Mouse (Mus musculus): ENCODE data around the gene Cenpf. TPM values are rescaled to one million over a fixed set of nuclear protein-coding genes. Genes with fewer than 3 reads are reported as not detected.
A peak's percentile ranks its signal among the peaks of the same experiment; 100 is the strongest.

The Cenpf gene
- polyA plus RNA-seq, 1 experiment from 2014 or later = 135 TPM

GRCm38 (mm10) chr1:189684786-189685415, 3.0 kb downstream of the Cenpf start:
- peaks cover 19% of the 10 kb centered on the region; the same call in 1 of the 2 replicates for H3K36me3 ChIP-seq (ENCODE audit: control insufficient read depth, insufficient read depth, low read length)
- DNase-seq (ENCODE audit: low spot score, missing footprints) = no peak

GRCm38 (mm10) chr1:189679555-189679954, 8.3 kb downstream of the Cenpf start:
- H3K27ac ChIP-seq (ENCODE audit: low read depth, low read length) = no peak overlapping the region
- DNase-seq (ENCODE audit: low spot score, missing footprints) = peak; percentile 78
- no peaks in the 10 kb centered on the region for H3K4me1 ChIP-seq (ENCODE audit: control insufficient read depth, insufficient read depth, low read length)
- H3K27me3 ChIP-seq (ENCODE audit: control insufficient read depth, insufficient read depth, low read length) = no peaks in the 10 kb centered on the region
- WGBS = 96% methylated on average over 3 of the region's 3 CpGs
- H3K9me3 ChIP-seq (ENCODE audit: control insufficient read depth, low read length) = no peaks in the 10 kb centered on the region
- no peak for ATAC-seq (ENCODE audit: low FRiP score)
- H3K36me3 ChIP-seq (ENCODE audit: control insufficient read depth, insufficient read depth, low read length) = peaks cover 27% of the 10 kb centered on the region
- no peak overlapping the region for H3K4me2 ChIP-seq
- H3K4me3 ChIP-seq (ENCODE audit: low read depth, low read length) = no peak overlapping the region
- H3K9ac ChIP-seq (ENCODE audit: low read length) = no peak overlapping the region

More at GRCm38 (mm10) chr1:189684786-189685415, 3.0 kb downstream of the Cenpf start:
- Histone ChIP-seq H3K9ac (ENCODE audit: low read length) (no peak overlapping the region), H3K27ac (ENCODE audit: low read depth, low read length) (no peak overlapping the region), H3K4me1 (ENCODE audit: control insufficient read depth, insufficient read depth, low read length) (peaks cover 19% of the 10 kb centered on the region), H3K4me3 (ENCODE audit: low read depth, low read length) (no peak overlapping the region), H3K27me3 (ENCODE audit: control insufficient read depth, insufficient read depth, low read length) (no peaks in the 10 kb centered on the region), H3K4me2 (no peak overlapping the region), H3K9me3 (ENCODE audit: control insufficient read depth, low read length) (no peaks in the 10 kb centered on the region)
- no peak for ATAC-seq (ENCODE audit: low FRiP score)
- WGBS = 97% methylated on average over 9 of the region's 9 CpGs

- Histone ChIP-seq H3K4me2 (no peak overlapping the region), H3K36me3 (ENCODE audit: control insufficient read depth, insufficient read depth, low read length) (peaks cover 26% of the 10 kb centered on the region)
- WGBS = 91% methylated on average over 4 of the region's 4 CpGs
Observed at GRCm38 (mm10) chr1:189675953-189676352, 11.9 kb downstream of the Cenpf start.

GRCm38 (mm10) chr1:189675421-189675820, 12.5 kb downstream of the Cenpf start:
- Histone ChIP-seq H3K4me3 (ENCODE audit: low read depth, low read length) (no peak overlapping the region), H3K4me2 (no peak overlapping the region), H3K9me3 (ENCODE audit: control insufficient read depth, low read length) (no peaks in the 10 kb centered on the region), H3K27ac (ENCODE audit: low read depth, low read length) (no peak overlapping the region), H3K4me1 (ENCODE audit: control insufficient read depth, insufficient read depth, low read length) (no peaks in the 10 kb centered on the region), H3K9ac (ENCODE audit: low read length) (no peak overlapping the region), H3K27me3 (ENCODE audit: control insufficient read depth, insufficient read depth, low read length) (no peaks in the 10 kb centered on the region), H3K36me3 (ENCODE audit: control insufficient read depth, insufficient read depth, low read length) (peaks cover 29% of the 10 kb centered on the region)
- ATAC-seq (ENCODE audit: low FRiP score) (no peak), DNase-seq (ENCODE audit: low spot score, missing footprints) (peak; percentile 89)
- WGBS = 85% methylated on average over 1 of the region's 1 CpGs

More at GRCm38 (mm10) chr1:189675953-189676352, 11.9 kb downstream of the Cenpf start:
- ATAC-seq (ENCODE audit: low FRiP score) (no peak), DNase-seq (ENCODE audit: low spot score, missing footprints) (no peak)
- no peaks in the 10 kb centered on the region for H3K9me3 ChIP-seq (ENCODE audit: control insufficient read depth, low read length)
- H3K9ac ChIP-seq (ENCODE audit: low read length) = no peak overlapping the region
- no peak overlapping the region for H3K4me3 ChIP-seq (ENCODE audit: low read depth, low read length)
- H3K27ac ChIP-seq (ENCODE audit: low read depth, low read length) = no peak overlapping the region
- H3K4me1 ChIP-seq (ENCODE audit: control insufficient read depth, insufficient read depth, low read length) = no peaks in the 10 kb centered on the region
- no peaks in the 10 kb centered on the region for H3K27me3 ChIP-seq (ENCODE audit: control insufficient read depth, insufficient read depth, low read length)

- ATAC-seq (ENCODE audit: low FRiP score) (no peak), DNase-seq (ENCODE audit: low spot score, missing footprints) (no peak)
- Histone ChIP-seq H3K4me2 (no peak overlapping the region), H3K36me3 (ENCODE audit: control insufficient read depth, insufficient read depth, low read length) (peaks cover 13% of the 10 kb centered on the region; the same call in 1 of the 2 replicates), H3K27ac (ENCODE audit: low read depth, low read length) (no peak overlapping the region), H3K9ac (ENCODE audit: low read length) (no peak overlapping the region), H3K9me3 (ENCODE audit: control insufficient read depth, low read length) (no peaks in the 10 kb centered on the region), H3K4me3 (ENCODE audit: low read depth, low read length) (no peak overlapping the region), H3K27me3 (ENCODE audit: control insufficient read depth, insufficient read depth, low read length) (no peaks in the 10 kb centered on the region), H3K4me1 (ENCODE audit: control insufficient read depth, insufficient read depth, low read length) (no peaks in the 10 kb centered on the region)
- 92% methylated on average over 3 of the region's 3 CpGs for WGBS
Observed at GRCm38 (mm10) chr1:189665966-189666365, 21.9 kb downstream of the Cenpf start.

- Histone ChIP-seq H3K9ac (ENCODE audit: low read length) (no peak overlapping the region), H3K27ac (ENCODE audit: low read depth, low read length) (no peak overlapping the region), H3K4me1 (ENCODE audit: control insufficient read depth, insufficient read depth, low read length) (no peaks in the 10 kb centered on the region), H3K4me2 (no peak overlapping the region), H3K4me3 (ENCODE audit: low read depth, low read length) (no peak overlapping the region), H3K27me3 (ENCODE audit: control insufficient read depth, insufficient read depth, low read length) (no peaks in the 10 kb centered on the region), H3K9me3 (ENCODE audit: control insufficient read depth, low read length) (no peaks in the 10 kb centered on the region), H3K36me3 (ENCODE audit: control insufficient read depth, insufficient read depth, low read length) (peaks cover 10% of the 10 kb centered on the region; the same call in 1 of the 2 replicates)
- DNase-seq (ENCODE audit: low spot score, missing footprints) (no peak), ATAC-seq (ENCODE audit: low FRiP score) (no peak)
- WGBS = 81% methylated on average over 4 of the region's 4 CpGs
Observed at GRCm38 (mm10) chr1:189664873-189665144, 23.1 kb downstream of the Cenpf start.

- DNase-seq (ENCODE audit: low spot score, missing footprints) (no peak), ATAC-seq (ENCODE audit: low FRiP score) (no peak)
Observed at GRCm38 (mm10) chr1:189664061-189664872, 23.6 kb downstream of the Cenpf start.

GRCm38 (mm10) chr1:189663437-189663836, 24.4 kb downstream of the Cenpf start:
- Histone ChIP-seq H3K36me3 (ENCODE audit: control insufficient read depth, insufficient read depth, low read length) (peaks cover 9% of the 10 kb centered on the region; the same call in 1 of the 2 replicates), H3K9ac (ENCODE audit: low read length) (no peak overlapping the region), H3K4me2 (no peak overlapping the region), H3K4me3 (ENCODE audit: low read depth, low read length) (no peak overlapping the region), H3K27me3 (ENCODE audit: control insufficient read depth, insufficient read depth, low read length) (no peaks in the 10 kb centered on the region), H3K9me3 (ENCODE audit: control insufficient read depth, low read length) (no peaks in the 10 kb centered on the region), H3K27ac (ENCODE audit: low read depth, low read length) (no peak overlapping the region), H3K4me1 (ENCODE audit: control insufficient read depth, insufficient read depth, low read length) (no peaks in the 10 kb centered on the region)
- WGBS = 92% methylated on average over 1 of the region's 1 CpGs
- ATAC-seq (ENCODE audit: low FRiP score) = no peak
- no peak for DNase-seq (ENCODE audit: low spot score, missing footprints)

More at GRCm38 (mm10) chr1:189664061-189664872, 23.6 kb downstream of the Cenpf start:
- Histone ChIP-seq H3K36me3 (ENCODE audit: control insufficient read depth, insufficient read depth, low read length) (peaks cover 10% of the 10 kb centered on the region; the same call in 1 of the 2 replicates), H3K9me3 (ENCODE audit: control insufficient read depth, low read length) (no peaks in the 10 kb centered on the region), H3K4me3 (ENCODE audit: low read depth, low read length) (no peak overlapping the region), H3K27ac (ENCODE audit: low read depth, low read length) (no peak overlapping the region), H3K4me1 (ENCODE audit: control insufficient read depth, insufficient read depth, low read length) (no peaks in the 10 kb centered on the region), H3K9ac (ENCODE audit: low read length) (no peak overlapping the region), H3K4me2 (no peak overlapping the region), H3K27me3 (ENCODE audit: control insufficient read depth, insufficient read depth, low read length) (no peaks in the 10 kb centered on the region)
- WGBS = 84% methylated on average over 10 of the region's 10 CpGs

GRCm38 (mm10) chr1:189661856-189662255, 26.0 kb downstream of the Cenpf start:
- ATAC-seq (ENCODE audit: low FRiP score) (no peak), DNase-seq (ENCODE audit: low spot score, missing footprints) (no peak)
- Histone ChIP-seq H3K4me2 (no peak overlapping the region), H3K9ac (ENCODE audit: low read length) (no peak overlapping the region), H3K27me3 (ENCODE audit: control insufficient read depth, insufficient read depth, low read length) (no peaks in the 10 kb centered on the region), H3K36me3 (ENCODE audit: control insufficient read depth, insufficient read depth, low read length) (peaks cover 19% of the 10 kb centered on the region), H3K27ac (ENCODE audit: low read depth, low read length) (no peak overlapping the region), H3K4me3 (ENCODE audit: low read depth, low read length) (no peak overlapping the region), H3K4me1 (ENCODE audit: control insufficient read depth, insufficient read depth, low read length) (no peaks in the 10 kb centered on the region), H3K9me3 (ENCODE audit: control insufficient read depth, low read length) (no peaks in the 10 kb centered on the region)
